Mouse (Mus musculus) megakaryocyte, embryonic 14.5 days (primary cell): ENCODE measurements around the gene Tmem178b. TPM values are rescaled to one million over a fixed set of nuclear protein-coding genes. Genes with fewer than 3 reads are reported as not detected.
A peak's percentile ranks its signal among the peaks of the same experiment; 100 is the strongest.

Experiments used
- H3K27me3 ChIP-seq: replicated peaks from 2 replicates; pipeline ENCODE3; 2012; ENCODE audit warnings: inconsistent platforms
- H3K36me3 ChIP-seq: replicated peaks from 2 replicates; pipeline ENCODE3; 2012; ENCODE audit warnings: low read length, inconsistent platforms, mixed read lengths
- H3K4me1 ChIP-seq: 2 replicates; pipeline ENCODE4 v1.6.1; 2012; ENCODE audit warnings: inconsistent platforms
- H3K4me3 ChIP-seq: replicated peaks from 2 replicates; pipeline ENCODE3; 2012; ENCODE audit warnings: moderate library complexity, mild to moderate bottlenecking, inconsistent platforms
- H3K9me3 ChIP-seq: 2 replicates; pipeline ENCODE4 v1.6.1; 2012; ENCODE audit warnings: inconsistent platforms
- FLI1 ChIP-seq: IDR thresholded peaks from 2 replicates; pipeline ENCODE4 v1.6.1; 2012; ENCODE audit warnings: low read length, inconsistent platforms, mixed read lengths
- GATA1 ChIP-seq: IDR thresholded peaks from 3 replicates; pipeline ENCODE4 v1.6.1; 2012; ENCODE audit warnings: mixed read lengths, low read length, inconsistent platforms, borderline replicate concordance
- polyA plus RNA-seq: library from polyadenylated mRNA; stranded (reverse); fragments of >175 nt; gene quantifications from 2 replicates; pipeline ENCODE4 v1.2.3, GENCODE M21; 2012; ENCODE audit warnings: low replicate concordance; ENCODE audit not compliant: insufficient read depth

Tmem178b gene
- not detected in 2 replicates for polyA plus RNA-seq

DNA sequence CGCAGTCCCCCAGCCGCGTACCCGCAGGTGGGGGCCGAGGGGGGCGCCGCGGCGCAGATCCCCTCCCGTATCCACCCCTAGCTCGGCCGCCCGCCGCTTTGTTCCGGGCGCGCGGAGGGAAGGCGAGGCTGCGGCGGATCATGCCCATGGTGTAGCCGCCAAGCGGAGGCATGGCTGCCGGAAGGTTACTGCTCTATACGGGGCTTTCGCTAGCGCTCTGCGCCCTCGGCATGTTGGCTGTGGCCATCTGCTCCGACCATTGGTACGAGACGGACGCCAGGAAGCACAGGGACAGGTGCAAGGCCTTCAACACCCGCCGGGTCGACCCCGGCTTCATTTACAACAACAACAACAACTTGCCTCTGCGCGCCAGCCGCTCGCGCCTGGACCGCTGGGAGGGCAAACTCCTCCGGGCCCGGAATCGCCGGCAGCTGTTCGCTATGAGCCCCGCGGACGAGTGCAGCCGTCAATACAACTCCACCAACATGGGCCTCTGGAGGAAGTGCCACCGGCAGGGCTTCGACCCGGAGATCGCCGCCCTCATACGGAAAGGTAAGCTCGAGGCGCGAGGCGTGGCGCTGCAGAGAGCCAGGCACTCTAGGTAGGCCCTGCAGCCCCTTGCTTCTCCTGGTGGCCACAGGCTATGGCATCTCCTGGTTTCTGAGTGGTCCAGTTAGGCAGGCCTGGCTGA lies at the start of gene Tmem178b:
Gene Tmem178b (plus strand): TSS at position 371 of the 691 bp plus-strand sequence.
- Histone ChIP-seq H3K4me3 (peak within 1 kb of the TSS; percentile 67), H3K27me3 (peaks cover 74% of the 10 kb centered on the region), H3K9me3 (peaks cover 14% of the 10 kb centered on the region), H3K36me3 (no peaks in the 10 kb centered on the region), H3K4me1 (peaks cover 33% of the 10 kb centered on the region)
- TF ChIP-seq GATA1 = no peak

DNA sequence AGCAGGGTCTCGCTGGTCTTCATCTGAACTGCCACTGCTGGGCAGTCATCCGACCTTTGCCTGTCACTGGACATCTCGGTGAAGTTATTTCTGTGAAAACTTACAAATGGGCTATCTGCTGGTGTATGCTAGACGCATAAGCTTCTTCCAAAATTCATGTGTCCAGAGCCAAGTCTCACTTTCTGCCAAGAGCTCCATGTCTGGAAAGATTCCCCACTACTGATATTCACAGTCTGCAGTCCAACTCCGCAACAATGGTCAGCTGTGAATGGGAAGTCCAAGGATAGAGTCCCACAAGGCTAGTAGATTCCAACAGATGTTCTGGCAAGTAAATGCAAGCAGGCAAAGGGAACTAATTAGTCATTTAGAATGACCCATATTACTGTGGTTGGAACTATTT lies 44.3 kb upstream of the Tmem178b start:
- Histone ChIP-seq H3K9me3 (peaks cover 17% of the 10 kb centered on the region), H3K36me3 (no peaks in the 10 kb centered on the region), H3K4me1 (peaks cover 5% of the 10 kb centered on the region), H3K4me3 (no peak overlapping the region), H3K27me3 (peaks cover 2% of the 10 kb centered on the region)
- TF ChIP-seq GATA1 (no peak), FLI1 (no peak)

DNA sequence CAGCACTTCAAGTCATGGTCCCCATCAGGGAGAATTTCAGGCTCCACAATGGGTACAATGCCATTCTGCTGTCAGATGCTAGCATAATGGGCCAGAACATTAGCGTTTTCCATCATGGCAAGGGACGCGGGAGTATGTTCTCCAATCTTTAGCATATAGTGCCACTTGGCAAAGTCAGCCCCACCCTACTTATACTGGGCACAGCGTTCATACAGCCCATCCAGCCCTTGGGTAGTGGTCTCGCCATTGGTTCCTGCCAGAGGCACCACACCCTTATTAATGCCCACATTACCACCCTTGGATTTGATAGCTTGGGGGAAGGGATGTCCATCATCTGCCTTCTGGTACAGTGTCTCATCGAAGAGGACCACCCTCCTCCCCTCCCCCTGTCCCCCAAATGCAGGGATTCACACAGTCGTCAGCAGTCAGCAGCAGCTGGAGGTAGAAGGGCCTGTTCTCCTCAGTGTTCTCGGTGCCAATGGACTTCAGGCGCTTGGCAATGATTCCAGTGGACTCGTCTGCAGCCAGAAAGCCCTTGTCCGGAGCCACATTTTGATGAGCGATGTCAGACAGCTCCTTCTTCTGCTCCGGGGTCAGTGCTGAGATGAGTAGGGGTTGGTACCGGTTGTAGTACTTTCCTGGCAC lies 29.3 kb upstream of the Tmem178b start:
- peaks cover 16% of the 10 kb centered on the region; the same call in 1 of the 2 replicates for H3K9me3 ChIP-seq
- H3K36me3 ChIP-seq = no peaks in the 10 kb centered on the region
- H3K4me1 ChIP-seq = peaks cover 2% of the 10 kb centered on the region; the same call in 1 of the 2 replicates
- H3K27me3 ChIP-seq = peaks cover under 1% of the 10 kb centered on the region
- TF ChIP-seq GATA1 (no peak), FLI1 (no peak)
- no peak overlapping the region for H3K4me3 ChIP-seq

DNA sequence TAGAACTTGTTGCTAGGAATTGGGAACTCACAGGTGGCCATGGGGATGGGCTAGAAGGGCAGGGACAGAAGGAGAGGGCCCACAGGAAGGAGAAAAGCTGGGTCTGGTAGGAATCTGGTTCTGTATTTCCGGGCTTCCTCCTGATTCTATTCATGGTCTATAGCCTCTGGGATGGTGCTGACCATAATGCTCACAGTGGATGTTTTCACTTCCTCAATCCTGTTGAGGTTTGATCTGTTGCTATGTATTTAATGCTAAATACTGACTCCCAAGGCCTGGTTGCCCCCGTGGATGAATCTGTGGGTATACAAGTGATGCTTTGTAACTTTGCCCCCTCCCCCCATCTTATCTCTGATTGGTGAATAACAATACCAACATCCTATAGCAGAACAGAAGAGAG lies 25.5 kb upstream of the Tmem178b start:
- no peak for TF ChIP-seq FLI1
- TF ChIP-seq GATA1 = no peak
- no peaks in the 10 kb centered on the region for H3K36me3 ChIP-seq

DNA sequence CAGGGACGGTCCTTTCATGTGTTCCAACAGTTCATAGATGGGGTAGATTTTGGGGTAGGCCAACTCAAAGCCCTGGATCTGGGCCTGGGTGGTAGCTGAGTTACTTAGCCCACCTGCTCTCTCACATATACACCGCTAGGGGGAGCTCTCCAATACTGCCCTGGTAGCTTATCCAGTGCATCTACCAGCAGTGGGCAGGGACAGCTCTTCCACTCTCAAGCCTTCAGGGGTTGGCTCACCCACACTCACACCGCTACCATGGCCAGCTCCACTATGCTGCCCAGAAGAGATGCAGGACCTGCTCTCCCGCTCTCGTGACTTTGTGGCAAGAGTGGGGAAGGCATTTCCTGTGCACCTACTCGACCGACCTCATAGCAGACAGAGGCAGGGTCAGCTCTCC lies 24.3 kb upstream of the Tmem178b start:
- 0 out of 2 replicates have a peak, but pooled peaks cover 4% of the 10 kb centered on the region for H3K9me3 ChIP-seq
- peak overlapping the region; percentile 70 for H3K4me3 ChIP-seq

More for the DNA sequence above, 25.5 kb upstream of the Tmem178b start:
- Histone ChIP-seq H3K4me1 (peaks cover 5% of the 10 kb centered on the region; the same call in 1 of the 2 replicates), H3K4me3 (no peak overlapping the region), H3K9me3 (peaks cover 14% of the 10 kb centered on the region; the same call in 1 of the 2 replicates), H3K27me3 (peaks cover 5% of the 10 kb centered on the region)

DNA sequence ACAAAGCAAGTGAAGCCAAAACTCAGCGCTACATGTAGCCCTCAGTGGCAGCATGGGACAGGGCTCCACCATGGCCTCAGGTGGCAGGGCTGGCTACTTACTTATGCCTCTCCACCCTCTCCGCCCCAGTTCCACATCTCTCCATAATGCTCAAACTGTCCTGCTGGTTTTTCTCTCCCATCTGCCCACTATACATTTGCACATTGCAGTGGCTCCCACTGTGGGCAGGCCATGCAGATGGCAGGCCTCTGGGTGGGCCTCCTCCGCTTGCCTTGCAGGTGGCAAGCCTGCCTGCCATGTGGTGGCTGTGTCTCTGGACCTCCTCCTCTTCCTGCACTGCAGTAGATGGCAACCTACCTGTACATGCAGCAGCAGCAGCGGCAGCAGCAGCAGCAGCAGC lies 23.4 kb upstream of the Tmem178b start:
- Histone ChIP-seq H3K4me1 (peaks cover 5% of the 10 kb centered on the region; the same call in 1 of the 2 replicates), H3K27me3 (peaks cover 5% of the 10 kb centered on the region), H3K36me3 (no peaks in the 10 kb centered on the region), H3K9me3 (no peaks in the 10 kb centered on the region), H3K4me3 (no peak overlapping the region)
- TF ChIP-seq GATA1 (no peak), FLI1 (no peak)

More for the DNA sequence above, 24.3 kb upstream of the Tmem178b start:
- Histone ChIP-seq H3K27me3 (peaks cover 5% of the 10 kb centered on the region), H3K36me3 (no peaks in the 10 kb centered on the region), H3K4me1 (peaks cover 5% of the 10 kb centered on the region; the same call in 1 of the 2 replicates)
- TF ChIP-seq FLI1 = no peak
- no peak for TF ChIP-seq GATA1

DNA sequence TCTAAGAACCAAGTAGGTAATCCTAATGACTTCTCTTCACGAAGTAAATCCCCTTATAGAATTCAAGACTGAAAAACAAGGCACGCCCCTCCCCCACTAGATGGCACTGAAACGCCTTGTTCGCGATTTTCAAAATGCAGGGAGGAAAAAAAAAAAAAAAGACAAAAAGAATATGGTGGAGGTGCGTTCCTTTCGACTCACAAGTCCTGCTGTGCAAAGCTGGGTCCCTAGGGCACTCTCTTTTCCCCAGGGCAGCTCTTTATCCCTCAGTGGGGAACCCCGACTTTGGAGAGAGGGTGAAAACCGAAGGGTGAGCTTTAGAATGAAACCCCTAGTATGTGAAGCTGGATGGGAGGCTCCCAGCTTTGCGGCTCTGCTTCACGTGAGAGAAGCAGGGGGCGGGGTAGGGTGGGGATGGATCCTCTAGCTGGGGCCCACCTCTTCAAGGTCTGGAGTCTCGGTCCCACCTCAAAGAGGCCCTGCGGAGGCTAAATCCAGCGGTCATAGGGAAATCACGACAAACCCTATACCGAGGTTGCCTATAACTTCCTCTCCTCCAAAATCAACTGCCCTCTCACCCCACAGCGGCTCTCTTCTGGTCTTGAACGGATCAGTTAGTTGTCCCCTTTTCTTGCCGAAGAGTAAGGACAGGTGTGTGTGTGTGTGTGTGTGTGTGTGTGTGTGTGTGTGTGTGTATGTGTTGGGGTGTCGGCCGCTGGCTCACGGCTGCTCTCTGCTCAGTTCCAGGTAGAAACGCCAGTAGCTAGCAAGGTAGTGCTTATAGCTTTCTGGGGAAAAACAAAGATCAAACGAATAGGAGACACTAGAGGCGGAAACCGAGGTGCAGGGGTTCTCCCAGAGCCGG lies 2.6 kb upstream of the Tmem178b start:
- H3K9me3 ChIP-seq = peaks cover 14% of the 10 kb centered on the region
- H3K4me1 ChIP-seq = peaks cover 33% of the 10 kb centered on the region
- TF ChIP-seq FLI1 (no peak), GATA1 (no peak)
- H3K4me3 ChIP-seq = no peak overlapping the region
- H3K27me3 ChIP-seq = peaks cover 74% of the 10 kb centered on the region
- no peaks in the 10 kb centered on the region for H3K36me3 ChIP-seq

DNA sequence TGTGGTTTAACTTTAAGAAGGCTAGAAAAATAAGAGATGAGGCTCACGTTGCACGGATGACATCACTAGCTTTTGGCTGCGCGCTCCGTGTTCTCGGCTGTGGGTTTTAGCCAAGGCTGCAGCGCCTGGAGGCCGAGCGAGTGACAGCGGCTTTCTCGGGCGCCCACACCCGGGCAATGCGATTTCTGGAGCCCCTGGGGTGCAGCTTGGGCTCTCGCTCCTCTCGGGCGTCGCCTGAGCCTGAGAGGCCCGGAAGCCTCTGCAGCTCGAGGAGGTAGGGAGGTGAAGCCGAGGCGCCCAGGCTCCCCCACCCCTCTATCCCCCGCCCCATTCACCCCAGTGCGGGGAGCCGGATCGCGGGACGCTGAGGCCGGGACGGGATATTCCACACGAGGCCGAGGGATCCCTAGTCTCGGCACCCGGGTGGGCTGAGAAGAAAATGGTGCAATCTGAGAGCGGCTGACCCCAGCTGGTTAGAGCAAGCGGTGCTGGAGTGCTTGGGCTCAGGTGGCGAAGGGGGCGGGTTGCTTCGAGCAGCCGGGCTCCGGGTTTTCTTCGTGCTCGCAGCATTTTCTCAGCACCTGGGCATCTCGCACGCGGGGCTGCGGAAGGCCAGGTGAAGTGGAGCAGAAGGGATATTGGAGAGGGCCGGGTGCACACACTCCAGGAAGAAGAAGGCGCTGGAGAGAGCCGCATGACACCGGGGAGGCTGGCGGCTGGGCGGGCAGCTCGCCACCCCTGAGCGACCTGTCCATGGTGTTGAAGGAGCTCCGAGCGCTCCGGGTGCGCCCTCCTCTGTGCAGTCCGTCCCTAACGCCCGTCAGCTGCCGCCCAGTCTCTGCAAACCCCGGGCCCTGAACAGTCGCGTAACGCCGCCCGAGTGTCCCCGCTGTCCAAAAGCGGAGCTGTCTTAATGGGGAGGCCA lies 1.4 kb upstream of the Tmem178b start:
- H3K27me3 ChIP-seq = peaks cover 73% of the 10 kb centered on the region
- H3K4me3 ChIP-seq = peak overlapping the region; percentile 46
- H3K36me3 ChIP-seq = no peaks in the 10 kb centered on the region
- H3K4me1 ChIP-seq = peaks cover 33% of the 10 kb centered on the region
- peaks cover 14% of the 10 kb centered on the region for H3K9me3 ChIP-seq
- TF ChIP-seq FLI1 (no peak), GATA1 (no peak)

DNA sequence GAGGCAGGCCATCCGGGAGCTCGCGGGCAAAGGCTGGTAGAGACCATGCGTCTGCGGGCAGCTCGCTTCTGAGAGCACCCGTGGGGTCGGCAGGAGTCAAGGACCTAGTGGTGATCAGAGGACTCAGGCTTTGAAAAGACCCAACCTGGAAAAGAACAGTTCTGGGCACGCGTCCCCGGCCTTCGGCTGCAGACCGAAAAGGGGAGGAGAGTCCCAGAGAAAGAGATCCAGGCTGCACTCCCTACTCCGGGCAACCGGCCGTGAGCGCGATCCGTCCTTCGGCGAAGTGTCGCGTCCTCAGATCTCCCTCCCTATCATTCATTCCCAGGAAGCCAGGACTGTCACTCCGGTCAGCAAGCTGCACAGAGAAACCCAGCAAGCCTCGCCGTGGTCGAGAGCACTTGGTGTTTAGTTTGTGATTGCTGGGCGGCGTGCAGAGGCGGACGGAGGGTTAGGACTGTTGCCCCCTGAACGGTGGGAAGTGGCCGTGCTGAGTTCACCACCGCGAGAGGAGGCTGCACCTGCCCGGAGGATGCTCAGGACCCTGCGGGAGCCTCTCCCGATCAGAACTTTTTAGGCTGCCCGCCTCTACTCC lies 668 bp upstream of the Tmem178b start:
- H3K36me3 ChIP-seq = no peaks in the 10 kb centered on the region
- no peak for TF ChIP-seq FLI1
- TF ChIP-seq GATA1 = no peak
- peak overlapping the region; percentile 62 for H3K4me3 ChIP-seq
- peaks cover 73% of the 10 kb centered on the region for H3K27me3 ChIP-seq
- H3K9me3 ChIP-seq = peaks cover 14% of the 10 kb centered on the region
- peaks cover 33% of the 10 kb centered on the region for H3K4me1 ChIP-seq
